Mouse (Mus musculus) embryo, embryonic 10.5 days (tissue): ENCODE measurements at regions not wholly inside any gene's neighbourhood (a gene's known extent, or its start where the extent isn't known, plus 50 kb on each side); places are given as distances from the start of the nearest gene placed in this dataset.

Experiments used
- DNase-seq: peaks from one replicate; pipeline ENCODE4 v3.0.0-alpha.2; 2015; ENCODE audit warnings: low spot score

GRCm38 (mm10) chr14:68022925-68023324 is 1271.2 kb downstream of the Synb start:
- no peak for DNase-seq

GRCm38 (mm10) chr14:68021240-68021639 is 1272.9 kb downstream of the Synb start:
- DNase-seq = no peak

GRCm38 (mm10) chr14:68020769-68021168 is 1273.3 kb downstream of the Synb start:
- no peak for DNase-seq

- no peak for DNase-seq
Observed at GRCm38 (mm10) chr14:68018686-68019085, 1275.4 kb downstream of the Synb start.

DNA sequence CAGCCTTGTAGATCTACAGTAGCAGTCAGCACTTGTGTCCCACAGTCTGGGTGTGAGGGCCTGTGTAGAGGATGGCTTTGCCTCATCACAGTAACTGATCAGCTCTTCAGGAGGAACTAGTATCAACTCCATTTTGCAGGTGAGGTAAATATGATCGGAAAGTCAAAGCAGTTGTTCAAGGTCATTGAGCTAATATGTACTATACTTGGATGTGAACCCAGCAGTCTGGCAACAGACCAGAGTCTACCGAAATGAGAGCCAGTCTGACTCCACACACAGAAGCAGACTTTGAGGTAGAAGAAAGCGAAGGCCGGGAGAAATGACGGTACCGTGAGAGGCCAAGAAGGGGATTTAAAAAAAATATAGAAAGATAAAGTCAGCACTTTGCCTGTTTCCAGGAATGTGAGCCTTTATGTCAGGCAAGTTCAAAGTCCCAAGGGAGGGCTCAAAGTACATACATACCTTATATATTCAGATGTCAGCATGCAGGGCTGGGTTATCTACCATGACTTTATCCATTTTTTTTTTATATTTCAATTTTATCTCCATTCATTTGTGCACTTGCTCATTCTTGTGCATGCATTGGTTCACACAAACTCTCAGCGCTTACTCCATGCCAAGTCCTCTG is 1297.2 kb downstream of the Synb start:
- DNase-seq = no peak

DNA sequence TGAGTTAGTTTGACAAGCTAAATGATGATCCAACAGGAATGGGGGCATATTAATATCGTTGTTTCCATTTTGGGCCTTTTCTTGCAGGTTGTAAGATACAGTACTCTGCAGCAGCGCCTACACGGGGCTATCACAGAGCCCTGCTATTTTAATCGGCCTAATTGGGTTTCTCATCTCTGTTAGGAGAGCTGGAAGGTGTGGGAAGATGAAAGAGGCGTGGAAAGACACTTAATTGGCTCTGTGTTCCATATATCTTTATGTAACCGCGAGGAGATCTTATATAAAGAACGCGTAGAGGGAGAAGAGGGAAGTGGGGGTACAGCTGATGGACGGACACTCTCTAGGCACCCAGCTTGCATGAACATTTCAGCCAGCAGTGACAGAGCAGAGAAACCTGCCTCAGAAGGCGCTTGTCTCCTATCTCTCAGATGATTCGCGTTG is 1300.5 kb downstream of the Synb start:
- DNase-seq = no peak

- DNase-seq = peak; percentile 82
Observed at GRCm38 (mm10) chr14:67993142-67993541, 1301.0 kb downstream of the Synb start.

DNA sequence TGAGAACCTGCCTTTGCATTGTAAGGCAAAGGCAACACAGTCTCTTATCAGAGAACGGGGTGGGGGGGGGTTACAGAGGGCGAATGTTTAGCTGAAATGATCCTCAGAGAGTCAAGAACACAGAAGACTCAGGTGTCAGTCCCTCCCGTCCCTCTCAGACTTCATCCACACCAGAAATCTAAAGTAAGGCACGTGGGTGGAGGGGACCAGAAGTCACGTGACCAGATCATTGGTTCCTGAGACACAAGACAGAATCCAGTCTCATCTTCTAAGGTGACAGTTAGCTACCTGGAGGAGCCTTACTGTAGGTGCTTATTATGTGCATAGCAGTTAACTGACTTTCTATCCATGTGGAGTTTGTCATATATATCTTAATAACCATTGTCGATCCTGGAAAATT is 1302.0 kb downstream of the Synb start:
- DNase-seq = no peak

- no peak for DNase-seq
Observed at GRCm38 (mm10) chr14:67990271-67990670, 1303.8 kb downstream of the Synb start.
